Mouse (Mus musculus): ENCODE results near the gene Lrrc51. TPM values are rescaled to one million over a fixed set of nuclear protein-coding genes. Genes with fewer than 3 reads are reported as not detected.

The Lrrc51 gene
- total RNA-seq, 2 experiments from 2014 or later = 0.75 to 4.4 TPM

DNA sequence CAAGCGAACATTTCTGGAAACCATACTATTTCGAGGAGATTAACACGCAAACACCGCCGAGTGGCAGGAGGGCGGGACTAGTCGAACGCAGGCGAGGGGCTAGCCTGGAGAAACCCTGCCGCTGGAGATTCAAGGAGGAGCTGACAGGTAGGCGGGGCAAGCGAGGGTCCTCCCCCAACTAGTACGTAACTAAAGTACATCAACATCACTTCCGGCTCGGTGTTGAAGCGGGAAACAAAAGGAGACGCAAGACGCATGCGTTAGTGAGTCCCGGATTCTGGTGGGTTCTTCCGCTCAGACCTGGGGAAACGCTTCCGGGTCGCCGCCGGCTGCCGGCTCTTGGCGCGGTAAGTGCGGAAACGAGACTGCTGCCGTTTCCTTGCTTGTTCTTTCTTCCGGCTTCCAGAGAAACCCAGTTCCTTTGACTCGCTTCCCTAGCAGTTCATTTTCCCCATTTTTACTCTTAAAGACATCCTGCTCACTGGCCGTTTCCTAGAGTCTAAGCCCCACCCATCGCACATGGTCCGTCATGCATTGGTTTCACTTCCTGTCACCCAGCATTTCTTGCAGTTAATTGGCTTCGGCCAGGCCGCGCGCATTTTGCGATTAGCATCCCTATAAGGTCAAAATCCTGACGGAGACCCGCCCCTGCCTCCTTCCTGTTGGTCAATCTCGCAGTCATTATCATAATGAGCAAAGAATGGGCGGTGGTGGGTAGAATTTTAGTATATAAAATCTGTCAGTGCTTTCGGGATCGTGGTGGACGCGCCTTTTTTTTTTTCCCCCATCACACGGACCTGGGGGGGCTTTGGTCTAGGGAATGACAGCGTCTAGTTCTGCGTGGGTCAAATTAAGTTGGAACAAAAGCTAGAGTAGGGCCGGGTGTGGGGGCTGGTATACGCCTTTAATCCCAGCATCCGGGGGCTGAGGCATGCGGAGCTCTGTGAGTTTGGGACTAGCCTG is 37.3 kb downstream of the Lrrc51 start:
- peak; percentile 92 for ATAC-seq (replicated peaks; ENCODE audit: low FRiP score, low TSS enrichment, poor library complexity, severe bottlenecking)

DNA sequence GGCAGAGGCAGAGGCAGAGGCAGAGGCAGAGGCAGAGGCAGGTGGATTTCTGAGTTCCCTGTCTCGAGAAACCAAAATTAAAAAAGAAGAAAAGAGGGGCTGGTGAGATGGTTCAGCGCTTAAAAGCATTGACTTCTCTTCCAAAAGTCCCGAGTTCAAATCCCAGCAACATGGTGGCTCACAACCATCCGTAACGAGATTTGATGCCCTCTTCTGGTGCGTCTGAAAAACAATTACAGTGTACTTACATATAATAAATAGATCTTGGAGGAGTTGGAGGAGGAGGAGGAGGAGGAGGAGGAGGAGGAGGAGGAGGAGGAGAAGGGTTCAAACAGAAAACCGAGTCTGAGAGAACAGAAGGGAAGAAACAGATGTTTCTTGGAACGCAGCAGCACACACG is 38.0 kb downstream of the Lrrc51 start:
- ATAC-seq (replicated peaks; ENCODE audit: low FRiP score, low TSS enrichment, poor library complexity, severe bottlenecking) = no peak

DNA sequence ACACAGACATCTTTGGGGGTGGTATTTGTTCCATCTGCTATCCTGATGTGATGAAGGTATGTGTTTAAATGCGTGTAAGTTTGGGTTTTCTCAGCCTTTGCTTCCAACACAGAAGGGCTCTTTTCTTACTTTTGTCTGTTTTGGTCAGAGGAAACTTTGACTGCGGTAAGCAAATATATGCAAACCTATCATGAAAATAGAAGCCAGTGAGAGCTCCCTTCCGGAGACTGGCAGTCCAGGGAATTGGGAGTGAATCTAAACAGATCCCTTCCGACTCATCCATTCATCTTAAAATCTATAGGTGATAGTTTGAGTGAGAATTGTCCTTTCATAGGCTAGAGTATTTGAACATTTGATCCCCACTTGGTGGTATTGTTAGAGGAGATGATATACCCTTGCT is 45.2 kb downstream of the Lrrc51 start:
- ATAC-seq (replicated peaks; ENCODE audit: low FRiP score, low TSS enrichment, poor library complexity, severe bottlenecking) = no peak

DNA sequence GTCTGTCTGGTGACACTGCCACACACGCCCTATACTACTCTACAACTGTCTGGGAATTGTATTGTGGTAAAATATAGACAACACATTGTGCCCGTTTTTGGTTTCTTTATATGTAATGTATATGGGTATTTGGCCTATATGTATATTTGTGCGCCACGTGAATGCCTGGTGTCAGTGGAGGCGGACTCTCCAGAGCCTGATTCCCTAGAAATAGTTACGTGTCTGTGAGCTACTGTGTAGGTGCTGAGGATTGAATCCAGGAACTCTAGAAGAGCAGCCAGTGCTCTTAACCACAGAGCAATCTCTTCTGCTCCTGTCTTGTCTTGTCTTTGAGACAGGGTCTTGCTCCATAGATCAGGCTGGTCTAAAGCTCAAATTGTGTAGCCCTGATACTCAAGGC is 47.4 kb downstream of the Lrrc51 start:
- ATAC-seq (replicated peaks; ENCODE audit: low FRiP score, low TSS enrichment, poor library complexity, severe bottlenecking) = no peak

DNA sequence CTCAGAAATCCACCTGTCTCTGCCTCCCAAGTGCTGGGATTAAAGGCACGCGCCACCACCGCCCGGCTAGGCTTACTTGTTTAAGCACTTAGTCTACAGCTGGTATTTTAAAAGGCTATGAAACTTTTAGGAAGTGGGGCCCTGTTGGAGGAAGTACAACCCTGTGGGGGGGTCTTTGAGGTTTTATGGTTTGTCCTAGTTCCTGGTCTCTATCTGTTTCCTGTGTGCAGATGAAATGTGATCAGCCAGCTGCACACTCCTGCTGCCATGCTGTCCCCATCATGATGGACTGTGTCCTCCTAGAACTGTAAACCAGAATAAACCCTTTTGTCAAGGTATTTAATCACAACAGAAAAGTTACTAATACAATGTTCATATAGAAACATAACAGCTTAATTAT is 49.5 kb downstream of the Lrrc51 start:
- no peak for ATAC-seq (replicated peaks; ENCODE audit: low FRiP score, low TSS enrichment, poor library complexity, severe bottlenecking)

DNA sequence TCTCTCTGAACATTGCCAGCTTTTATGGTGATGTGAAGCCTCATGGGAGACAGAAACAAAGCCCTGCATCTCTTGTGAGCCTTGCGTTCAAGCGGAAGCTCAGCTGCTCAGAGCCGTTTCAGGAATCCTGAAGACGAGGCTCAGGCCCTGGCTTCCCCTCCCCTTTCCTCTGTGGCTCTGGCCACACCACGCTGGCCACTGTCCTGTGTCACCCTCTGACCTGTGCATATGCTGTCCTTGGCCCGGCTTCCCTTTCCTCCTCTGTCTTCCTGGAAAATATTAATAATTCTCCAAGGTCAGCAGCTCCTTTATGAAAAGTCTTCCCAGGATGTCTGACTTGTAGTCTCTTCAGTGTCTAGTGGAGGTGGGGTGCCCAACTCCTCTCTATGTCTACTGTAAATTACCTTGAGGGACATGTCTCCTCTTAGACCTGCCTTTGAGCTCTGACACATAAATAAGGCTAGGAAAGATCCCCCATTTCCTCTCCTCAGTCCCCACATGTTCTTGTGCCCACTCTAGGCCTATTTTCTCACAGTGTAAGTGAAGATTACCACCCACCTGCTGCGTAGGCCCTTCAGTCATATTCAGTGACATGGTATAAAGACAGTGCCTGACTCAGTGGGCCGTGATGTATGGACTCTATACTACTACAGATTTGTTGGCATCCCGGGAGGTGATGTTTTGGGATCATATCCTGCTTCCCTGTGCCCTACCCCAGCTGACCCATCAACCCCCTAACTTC is 51.1 kb downstream of the Lrrc51 start:
- ATAC-seq (replicated peaks; ENCODE audit: low FRiP score, low TSS enrichment, poor library complexity, severe bottlenecking) = no peak

DNA sequence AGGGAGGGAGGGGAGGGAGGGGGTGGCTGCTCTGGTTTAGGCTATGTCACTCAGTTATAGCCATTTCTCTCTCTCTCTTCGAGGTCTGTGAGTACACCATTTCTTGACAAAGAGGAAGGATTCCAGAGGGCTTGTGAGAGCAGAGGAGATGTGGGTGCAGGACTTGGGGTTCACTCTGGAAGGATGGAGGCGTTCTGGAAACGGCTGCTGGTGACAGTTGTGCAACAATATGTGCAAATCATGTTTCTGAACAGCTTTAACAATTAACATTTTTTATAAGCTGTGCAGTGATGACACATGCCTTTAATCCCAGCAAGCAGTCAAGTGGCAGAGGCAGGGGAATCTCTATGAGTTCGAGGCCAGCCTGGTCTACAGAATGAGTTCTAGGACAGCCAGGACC is 52.8 kb downstream of the Lrrc51 start:
- ATAC-seq (replicated peaks; ENCODE audit: low FRiP score, low TSS enrichment, poor library complexity, severe bottlenecking) = no peak

DNA sequence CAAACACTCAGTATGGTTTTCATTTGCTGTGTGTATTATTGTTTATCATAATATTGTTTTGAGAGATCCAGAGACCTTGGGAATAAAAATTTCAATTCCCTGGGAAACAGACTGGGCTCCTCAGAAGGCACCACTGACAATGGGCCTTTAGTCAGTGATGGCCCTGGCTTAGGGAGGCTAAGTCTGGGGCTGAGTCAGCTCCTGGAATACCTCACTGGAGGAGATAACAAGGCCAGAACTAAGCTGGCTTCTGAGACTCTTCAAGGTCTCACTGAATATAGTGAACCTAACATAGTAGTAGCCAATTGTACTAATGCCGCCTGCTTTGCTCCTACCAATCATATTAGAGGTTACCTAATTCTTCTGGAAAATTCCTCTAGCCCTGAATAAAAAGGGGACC is 57.7 kb downstream of the Lrrc51 start:
- ATAC-seq (replicated peaks; ENCODE audit: low FRiP score, low TSS enrichment, poor library complexity, severe bottlenecking) = no peak

DNA sequence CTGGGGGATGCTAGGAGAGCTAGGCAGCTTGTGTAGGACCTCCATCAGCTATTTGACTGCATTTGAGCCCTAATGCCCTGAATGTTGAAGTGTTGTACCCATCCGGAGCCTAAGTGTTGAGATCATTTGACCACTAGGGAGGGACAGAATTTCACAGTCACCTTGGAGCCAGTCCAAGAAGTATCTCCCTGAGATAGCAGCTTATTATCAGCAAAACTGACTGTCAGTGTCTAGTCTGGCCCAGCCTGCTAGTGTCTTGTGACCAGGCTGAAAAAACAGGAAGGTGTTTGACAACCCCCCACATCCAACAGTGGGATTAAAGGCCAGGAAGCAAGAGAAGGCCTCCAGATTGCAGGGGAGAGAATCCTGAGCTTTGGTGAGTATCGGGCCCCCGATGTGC is 62.4 kb downstream of the Lrrc51 start:
- peak; percentile 54 for ATAC-seq (replicated peaks; ENCODE audit: low FRiP score, low TSS enrichment, poor library complexity, severe bottlenecking)

DNA sequence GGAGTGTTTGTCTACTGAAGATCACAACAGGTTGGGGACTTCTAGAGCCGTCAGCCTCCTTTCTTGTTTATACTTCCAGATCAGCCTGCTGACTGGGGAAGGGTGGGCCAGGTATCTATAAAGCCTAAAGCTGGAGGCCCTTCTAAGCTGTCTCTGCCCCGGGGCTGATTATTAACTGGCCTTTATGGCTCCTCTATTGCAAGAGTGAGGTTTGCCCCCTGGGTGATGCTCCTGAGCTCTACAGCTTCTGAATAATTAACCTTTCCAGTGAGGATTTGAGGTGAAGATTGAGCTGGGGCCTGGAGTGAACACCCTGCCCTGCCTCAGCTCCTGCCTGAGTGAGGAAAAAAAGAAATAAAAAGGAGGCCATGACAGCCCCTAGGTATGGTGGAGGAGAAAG is 63.1 kb downstream of the Lrrc51 start, which contains the start of gene Folr1:
Gene Folr1 (minus strand): TSS at position 160 of the 400 bp plus-strand sequence.
- ATAC-seq (replicated peaks; ENCODE audit: low FRiP score, low TSS enrichment, poor library complexity, severe bottlenecking) = no peak

DNA sequence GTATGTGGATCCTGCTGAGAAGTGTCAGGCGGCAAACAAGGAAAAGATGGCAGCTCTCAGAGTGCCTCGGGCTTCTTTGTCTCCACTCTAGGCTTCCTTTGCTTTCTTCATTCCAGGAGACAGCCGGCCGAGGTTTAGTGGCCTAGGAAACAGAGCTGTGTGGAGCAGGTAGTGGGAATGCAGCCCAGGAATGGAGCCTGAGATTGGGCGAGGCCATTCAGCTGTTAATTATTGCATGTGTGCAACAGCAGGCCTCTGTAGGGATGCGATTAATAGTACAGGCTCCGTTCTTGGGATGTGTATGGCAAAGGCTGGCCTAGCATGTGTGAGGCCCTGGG is 64.6 kb downstream of the Lrrc51 start:
- no peak for ATAC-seq (replicated peaks; ENCODE audit: low FRiP score, low TSS enrichment, poor library complexity, severe bottlenecking)

DNA sequence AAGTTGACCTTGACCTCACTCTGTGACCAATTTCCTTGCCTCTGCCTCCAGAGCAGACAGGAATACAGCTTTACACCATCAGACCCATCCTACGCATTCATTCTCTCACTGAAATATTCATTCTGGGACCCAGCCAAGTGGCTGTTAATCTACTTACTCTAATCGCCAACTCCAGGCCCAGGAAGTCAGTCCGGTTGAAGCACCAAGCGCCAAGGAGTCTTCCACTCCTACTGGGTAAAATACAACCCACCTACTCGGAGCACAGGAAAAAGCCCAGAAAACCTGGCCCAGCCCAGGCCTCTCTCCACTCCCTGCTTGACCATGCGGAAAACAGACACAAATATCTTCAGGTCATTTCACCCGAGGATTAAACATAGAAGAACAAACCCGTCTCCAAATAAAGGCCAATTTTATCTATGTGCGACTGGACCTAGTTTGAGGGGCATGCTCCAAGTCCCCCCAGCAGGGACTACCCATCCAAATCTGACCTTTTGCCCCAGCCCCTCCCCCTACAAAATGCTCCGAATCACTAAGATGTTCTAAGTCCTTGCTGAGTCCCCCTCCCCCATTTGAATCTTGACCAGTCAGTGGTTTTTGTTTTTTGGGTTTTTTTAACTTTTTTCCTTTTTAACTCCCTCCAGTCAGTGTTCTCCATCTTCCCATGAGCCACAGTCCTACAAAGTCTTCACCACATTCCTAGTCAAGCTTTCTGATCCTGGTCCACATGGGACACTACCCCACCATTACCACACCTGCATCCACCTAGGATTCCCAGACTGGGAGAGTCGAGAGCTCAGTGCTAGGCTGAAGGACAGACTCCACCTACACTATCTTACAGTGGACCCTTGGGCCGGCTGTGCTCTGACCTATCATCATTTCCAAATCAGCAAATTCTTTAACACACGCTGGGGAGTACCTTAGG is 65.2 kb downstream of the Lrrc51 start:
- ATAC-seq (replicated peaks; ENCODE audit: low FRiP score, low TSS enrichment, poor library complexity, severe bottlenecking) = peak; percentile 72

DNA sequence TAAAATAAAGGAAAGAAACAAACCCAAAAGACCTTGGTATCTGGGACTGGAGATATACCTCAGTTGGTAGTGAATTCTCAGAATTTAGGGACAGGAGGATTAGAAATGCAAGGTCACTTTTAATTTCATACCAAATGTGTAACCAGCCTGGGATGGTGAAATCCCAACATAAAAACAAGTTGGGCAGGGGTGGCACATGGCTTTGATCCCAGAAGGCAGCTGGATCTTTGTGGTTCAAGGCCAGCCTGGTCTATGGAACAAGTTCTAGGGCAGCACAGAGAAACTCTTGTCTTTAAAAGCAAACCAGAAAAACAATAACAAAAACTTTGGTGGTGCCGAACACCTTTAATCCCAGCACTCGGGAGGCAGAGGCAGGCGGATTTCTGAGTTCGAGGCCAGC is 66.2 kb downstream of the Lrrc51 start:
- ATAC-seq (replicated peaks; ENCODE audit: low FRiP score, low TSS enrichment, poor library complexity, severe bottlenecking) = no peak

DNA sequence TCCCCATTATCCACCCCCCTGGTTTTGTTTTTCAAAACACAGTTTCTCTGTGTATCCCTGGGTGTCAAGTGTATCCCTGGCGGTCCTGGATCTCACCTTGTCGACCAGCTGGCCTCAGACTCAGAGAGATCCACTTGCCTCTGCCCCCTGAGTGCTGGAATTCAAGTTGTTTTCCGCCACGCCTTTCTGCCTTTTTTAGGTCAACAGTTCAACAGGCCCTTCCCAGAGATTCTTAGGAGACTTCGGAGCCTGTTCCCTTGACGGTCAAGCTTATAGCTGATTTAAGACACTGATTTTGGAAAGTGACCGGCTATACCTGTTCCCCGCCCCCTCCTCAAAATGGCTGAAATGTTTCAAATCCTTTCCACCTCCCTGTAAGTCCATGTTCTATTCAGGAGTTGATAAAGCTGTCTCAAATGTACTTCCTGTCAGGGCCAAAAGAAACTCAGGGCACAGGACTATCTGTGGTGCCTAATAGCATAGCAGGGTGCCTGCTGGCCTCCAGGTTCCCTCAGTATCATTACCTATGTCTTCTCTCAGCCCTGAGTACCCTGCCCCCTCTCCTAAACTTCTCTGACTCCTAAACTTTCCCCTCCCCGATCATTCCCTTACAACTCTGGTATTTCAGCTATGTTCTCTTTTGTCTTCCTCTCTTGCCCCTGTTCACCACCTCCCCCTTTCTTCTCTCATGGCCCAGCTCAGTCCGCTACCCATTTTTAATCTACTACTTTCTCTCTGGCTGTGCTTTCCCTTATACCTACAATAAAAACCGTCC is 67.0 kb downstream of the Lrrc51 start:
- ATAC-seq (replicated peaks; ENCODE audit: low FRiP score, low TSS enrichment, poor library complexity, severe bottlenecking) = no peak

DNA sequence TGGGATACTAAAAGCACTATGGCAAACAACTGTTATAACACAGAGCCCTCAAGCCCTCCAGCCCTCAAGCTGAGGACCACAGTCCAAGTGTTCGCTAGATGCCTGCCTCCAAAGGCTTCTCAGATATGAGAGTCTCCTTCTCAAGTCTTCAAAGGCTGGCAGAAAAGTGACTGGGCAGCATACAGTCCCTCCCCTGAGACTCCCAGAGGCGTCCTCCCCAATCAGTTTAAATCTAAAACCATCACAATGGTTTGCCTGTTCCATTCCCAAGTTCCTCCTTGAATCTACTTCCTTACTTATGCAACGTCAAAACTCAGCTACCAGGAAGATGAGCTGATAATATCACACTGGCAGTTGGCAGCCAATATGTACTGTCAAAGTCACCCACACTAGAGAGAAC is 70.3 kb downstream of the Lrrc51 start, which contains the start of gene Anapc15:
Gene Anapc15 (plus strand): TSS at position 301 of the 400 bp plus-strand sequence.
- ATAC-seq (replicated peaks; ENCODE audit: low FRiP score, low TSS enrichment, poor library complexity, severe bottlenecking) = no peak

Data from megakaryocyte-erythroid progenitor cell, adult 5-6 weeks (primary cell).